Mouse (Mus musculus) thymus, adult 2 months (tissue): ENCODE data around the gene Ambra1.

ENCODE experiments used
- CTCF ChIP-seq: fragments of 200-500 bp; IDR thresholded peaks from 2 replicates; pipeline ENCODE4 v1.5.1; 2012; ENCODE audit warnings: mild to moderate bottlenecking, control low read depth, low read length, moderate library complexity, borderline replicate concordance; ENCODE audit not compliant: control insufficient read depth, poor library complexity, insufficient read depth; ENCODE audit errors: extremely low read depth
- POLR2A ChIP-seq: fragments of 200-500 bp; IDR thresholded peaks from 2 replicates; pipeline ENCODE4 v1.6.1; 2012; ENCODE audit warnings: mild to moderate bottlenecking, low read length, control low read depth, moderate library complexity; ENCODE audit not compliant: control insufficient read depth, poor library complexity, insufficient read depth; ENCODE audit errors: extremely low read depth

DNA sequence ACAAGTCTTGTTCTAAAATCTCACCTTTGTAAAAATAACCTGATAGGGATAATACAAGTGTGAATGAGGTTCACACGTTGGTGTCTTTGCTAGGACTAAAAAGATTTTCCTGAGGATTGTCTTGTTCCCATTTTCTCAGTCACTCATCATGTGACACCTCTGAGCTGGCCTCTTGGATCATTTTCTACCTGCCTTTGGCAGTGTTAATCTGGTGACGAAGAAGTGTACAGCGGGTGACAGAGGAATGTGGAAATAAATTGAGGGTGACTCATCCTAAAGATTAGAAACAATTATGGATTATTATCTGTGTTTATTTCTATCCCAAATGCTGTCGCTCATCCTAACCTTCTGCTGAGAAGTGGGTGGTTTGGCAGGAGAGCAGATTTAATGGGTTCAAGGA is 6.6 kb upstream of the Ambra1 start:
- TF ChIP-seq CTCF (no peak), POLR2A (no peak)
